Mouse (Mus musculus): Measurements from ENCODE around the gene Dmrta1. TPM values are rescaled to one million over a fixed set of nuclear protein-coding genes. Genes with fewer than 3 reads are reported as not detected.

Gene Dmrta1
- 0.22 and 0.34 TPM in 2 replicates for polyA plus RNA-seq (2014; fragmentation: Nextera tagmentation; extraction: Ambion mirVana)

GRCm38 (mm10) chr4:89679195-89679594 is at the start of gene Dmrta1:
TSS of gene Dmrta1 (plus strand) at chr4:89679436.
- 37% methylated on average over 5 of the region's 5 CpGs for WGBS
- H3K4me3 ChIP-seq (replicated peaks; ENCODE audit: low read depth, low read length) = no peak within 1 kb of the TSS
- H3K27me3 ChIP-seq (ENCODE audit: control insufficient read depth, insufficient read depth, low read length) = no peaks in the 10 kb centered on the region
- ATAC-seq (ENCODE audit: low FRiP score, low TSS enrichment) = no peak
- no peak within 1 kb of the TSS for H3K9ac ChIP-seq (replicated peaks; ENCODE audit: low read length)
- no peak within 1 kb of the TSS for H3K27ac ChIP-seq (replicated peaks; ENCODE audit: low read depth, low read length)
- H3K36me3 ChIP-seq (ENCODE audit: control insufficient read depth, insufficient read depth, low read length) = no peaks in the 10 kb centered on the region
- no peaks in the 10 kb centered on the region for H3K9me3 ChIP-seq (ENCODE audit: control insufficient read depth, low read length)
- H3K4me2 ChIP-seq (ENCODE audit: low read length) = no peak within 1 kb of the TSS
- H3K4me1 ChIP-seq (ENCODE audit: control insufficient read depth, insufficient read depth, low read length) = 0 out of 2 replicates have a peak, but pooled peaks cover 8% of the 10 kb centered on the region
- DNase-seq = peak; percentile 36

- Histone ChIP-seq H3K4me3 (replicated peaks; ENCODE audit: low read depth, low read length) (no peak overlapping the region), H3K36me3 (ENCODE audit: control insufficient read depth, insufficient read depth, low read length) (no peaks in the 10 kb centered on the region), H3K27ac (replicated peaks; ENCODE audit: low read depth, low read length) (no peak overlapping the region), H3K4me1 (ENCODE audit: control insufficient read depth, insufficient read depth, low read length) (no peaks in the 10 kb centered on the region), H3K27me3 (ENCODE audit: control insufficient read depth, insufficient read depth, low read length) (no peaks in the 10 kb centered on the region), H3K4me2 (ENCODE audit: low read length) (no peak overlapping the region), H3K9me3 (ENCODE audit: control insufficient read depth, low read length) (no peaks in the 10 kb centered on the region), H3K9ac (replicated peaks; ENCODE audit: low read length) (no peak overlapping the region)
- WGBS = 19% methylated on average over 3 of the region's 3 CpGs
- no peak for ATAC-seq (ENCODE audit: low FRiP score, low TSS enrichment)
- no peak for DNase-seq
Observed at GRCm38 (mm10) chr4:89630374-89631079, 48.7 kb upstream of the Dmrta1 start.

- 84% methylated on average over 6 of the region's 6 CpGs for WGBS
- Histone ChIP-seq H3K36me3 (ENCODE audit: control insufficient read depth, insufficient read depth, low read length) (no peaks in the 10 kb centered on the region), H3K9me3 (ENCODE audit: control insufficient read depth, low read length) (no peaks in the 10 kb centered on the region), H3K4me2 (ENCODE audit: low read length) (no peak overlapping the region), H3K9ac (replicated peaks; ENCODE audit: low read length) (no peak overlapping the region), H3K4me1 (ENCODE audit: control insufficient read depth, insufficient read depth, low read length) (no peaks in the 10 kb centered on the region), H3K4me3 (replicated peaks; ENCODE audit: low read depth, low read length) (no peak overlapping the region), H3K27me3 (ENCODE audit: control insufficient read depth, insufficient read depth, low read length) (no peaks in the 10 kb centered on the region), H3K27ac (replicated peaks; ENCODE audit: low read depth, low read length) (no peak overlapping the region)
- DNase-seq (no peak), ATAC-seq (ENCODE audit: low FRiP score, low TSS enrichment) (no peak)
Observed at GRCm38 (mm10) chr4:89631560-89631959, 47.7 kb upstream of the Dmrta1 start.

- Histone ChIP-seq H3K36me3 (ENCODE audit: control insufficient read depth, insufficient read depth, low read length) (no peaks in the 10 kb centered on the region), H3K9me3 (ENCODE audit: control insufficient read depth, low read length) (no peaks in the 10 kb centered on the region), H3K4me3 (replicated peaks; ENCODE audit: low read depth, low read length) (no peak overlapping the region), H3K4me2 (ENCODE audit: low read length) (no peak overlapping the region), H3K9ac (replicated peaks; ENCODE audit: low read length) (no peak overlapping the region), H3K27ac (replicated peaks; ENCODE audit: low read depth, low read length) (no peak overlapping the region), H3K27me3 (ENCODE audit: control insufficient read depth, insufficient read depth, low read length) (no peaks in the 10 kb centered on the region), H3K4me1 (ENCODE audit: control insufficient read depth, insufficient read depth, low read length) (no peaks in the 10 kb centered on the region; the same call in 1 of the 2 replicates)
- DNase-seq (peak; percentile 19), ATAC-seq (ENCODE audit: low FRiP score, low TSS enrichment) (no peak)
- 12% methylated on average over 6 of the region's 6 CpGs for WGBS
Observed at GRCm38 (mm10) chr4:89638651-89639050, 40.6 kb upstream of the Dmrta1 start.

GRCm38 (mm10) chr4:89644235-89645115 is 34.8 kb upstream of the Dmrta1 start:
- no peak overlapping the region for H3K9ac ChIP-seq (replicated peaks; ENCODE audit: low read length)
- no peaks in the 10 kb centered on the region; the same call in 1 of the 2 replicates for H3K4me1 ChIP-seq (ENCODE audit: control insufficient read depth, insufficient read depth, low read length)
- DNase-seq (no peak), ATAC-seq (ENCODE audit: low FRiP score, low TSS enrichment) (no peak)
- no peak overlapping the region for H3K27ac ChIP-seq (replicated peaks; ENCODE audit: low read depth, low read length)
- WGBS = 73% methylated on average over 9 of the region's 9 CpGs
- H3K4me3 ChIP-seq (replicated peaks; ENCODE audit: low read depth, low read length) = no peak overlapping the region
- H3K27me3 ChIP-seq (ENCODE audit: control insufficient read depth, insufficient read depth, low read length) = no peaks in the 10 kb centered on the region
- no peak overlapping the region for H3K4me2 ChIP-seq (ENCODE audit: low read length)
- no peaks in the 10 kb centered on the region for H3K36me3 ChIP-seq (ENCODE audit: control insufficient read depth, insufficient read depth, low read length)
- H3K9me3 ChIP-seq (ENCODE audit: control insufficient read depth, low read length) = no peaks in the 10 kb centered on the region

GRCm38 (mm10) chr4:89650352-89651311 is 28.6 kb upstream of the Dmrta1 start:
- H3K4me2 ChIP-seq (ENCODE audit: low read length) = peak overlapping the region; percentile 31
- H3K4me3 ChIP-seq (replicated peaks; ENCODE audit: low read depth, low read length) = no peak overlapping the region
- WGBS = 46% methylated on average over 20 of the region's 20 CpGs
- H3K4me1 ChIP-seq (ENCODE audit: control insufficient read depth, insufficient read depth, low read length) = peaks cover 9% of the 10 kb centered on the region; the same call in 1 of the 2 replicates
- H3K36me3 ChIP-seq (ENCODE audit: control insufficient read depth, insufficient read depth, low read length) = no peaks in the 10 kb centered on the region
- H3K27me3 ChIP-seq (ENCODE audit: control insufficient read depth, insufficient read depth, low read length) = peaks cover 6% of the 10 kb centered on the region; the same call in 1 of the 2 replicates
- no peaks in the 10 kb centered on the region for H3K9me3 ChIP-seq (ENCODE audit: control insufficient read depth, low read length)
- no peak overlapping the region for H3K27ac ChIP-seq (replicated peaks; ENCODE audit: low read depth, low read length)
- H3K9ac ChIP-seq (replicated peaks; ENCODE audit: low read length) = no peak overlapping the region
- ATAC-seq (ENCODE audit: low FRiP score, low TSS enrichment) (no peak), DNase-seq (peak; percentile 25)

- 22% methylated on average over 2 of the region's 2 CpGs for WGBS
Observed at GRCm38 (mm10) chr4:89651312-89651686, 27.9 kb upstream of the Dmrta1 start.

GRCm38 (mm10) chr4:89651779-89652178 is 27.5 kb upstream of the Dmrta1 start:
- Histone ChIP-seq H3K4me2 (ENCODE audit: low read length) (no peak overlapping the region), H3K4me1 (ENCODE audit: control insufficient read depth, insufficient read depth, low read length) (peaks cover 9% of the 10 kb centered on the region; the same call in 1 of the 2 replicates), H3K36me3 (ENCODE audit: control insufficient read depth, insufficient read depth, low read length) (no peaks in the 10 kb centered on the region), H3K9ac (replicated peaks; ENCODE audit: low read length) (no peak overlapping the region), H3K27me3 (ENCODE audit: control insufficient read depth, insufficient read depth, low read length) (peaks cover 6% of the 10 kb centered on the region; the same call in 1 of the 2 replicates), H3K4me3 (replicated peaks; ENCODE audit: low read depth, low read length) (no peak overlapping the region), H3K9me3 (ENCODE audit: control insufficient read depth, low read length) (no peaks in the 10 kb centered on the region), H3K27ac (replicated peaks; ENCODE audit: low read depth, low read length) (no peak overlapping the region)
- DNase-seq = no peak
- ATAC-seq (ENCODE audit: low FRiP score, low TSS enrichment) = no peak
- 71% methylated on average over 1 of the region's 1 CpGs for WGBS

More at GRCm38 (mm10) chr4:89651312-89651686, 27.9 kb upstream of the Dmrta1 start:
- Histone ChIP-seq H3K9me3 (ENCODE audit: control insufficient read depth, low read length) (no peaks in the 10 kb centered on the region), H3K4me2 (ENCODE audit: low read length) (peak overlapping the region; percentile 31), H3K27me3 (ENCODE audit: control insufficient read depth, insufficient read depth, low read length) (peaks cover 6% of the 10 kb centered on the region; the same call in 1 of the 2 replicates), H3K4me3 (replicated peaks; ENCODE audit: low read depth, low read length) (no peak overlapping the region), H3K4me1 (ENCODE audit: control insufficient read depth, insufficient read depth, low read length) (peaks cover 9% of the 10 kb centered on the region; the same call in 1 of the 2 replicates), H3K27ac (replicated peaks; ENCODE audit: low read depth, low read length) (no peak overlapping the region), H3K36me3 (ENCODE audit: control insufficient read depth, insufficient read depth, low read length) (no peaks in the 10 kb centered on the region), H3K9ac (replicated peaks; ENCODE audit: low read length) (no peak overlapping the region)
- no peak for DNase-seq
- ATAC-seq (ENCODE audit: low FRiP score, low TSS enrichment) = no peak
